Mouse (Mus musculus) liver, embryonic 14.5 days (tissue): ENCODE data around the gene Slc38a1. TPM values are rescaled to one million over a fixed set of nuclear protein-coding genes. Genes with fewer than 3 reads are reported as not detected.
"Not testable (repeated sequence)": the region's sequence is repeated elsewhere in the genome, so short reads cannot be mapped to it uniquely, and the experiment has no call there.

ENCODE experiments used
- ATAC-seq: fragments of 200-750 bp; cut with Nextera tagmentation; 2 replicates; pipeline ENCODE4 v1.8.0; 2017; ENCODE audit warnings: moderate number of reproducible peaks, mild to moderate bottlenecking, moderate library complexity; ENCODE audit not compliant: insufficient read depth
- DNase-seq, 3 experiments: peaks; one replicate each; pipeline ENCODE4 v3.0.0-alpha.2; 2012 to 2013; ENCODE audit warnings: low read depth in 3 of 3, low spot score in 3 of 3
- H3K27ac ChIP-seq: fragments of 300-500 bp; sonication (generic); 2 replicates; pipeline ENCODE4 v1.5.1; 2014; ENCODE audit warnings: moderate library complexity, mild to moderate bottlenecking, control low read depth, inconsistent platforms
- H3K27me3 ChIP-seq: fragments of 300-500 bp; sonication (generic); 2 replicates; pipeline ENCODE4 v1.6.1; 2014; ENCODE audit warnings: mild to moderate bottlenecking, low read length, moderate library complexity; ENCODE audit not compliant: control insufficient read depth, insufficient read depth
- H3K36me3 ChIP-seq: fragments of 300-500 bp; sonication (generic); replicated peaks from 2 replicates; pipeline ENCODE4 v1.6.1; 2014; ENCODE audit warnings: low read depth; ENCODE audit not compliant: control insufficient read depth, insufficient read depth
- H3K4me1 ChIP-seq, 2 experiments: fragments of 200-500 bp in 1 of 2; fragments of 300-500 bp in 1 of 2; sonication (generic) in 1 of 2; replicated peaks; 2 replicates each; pipeline ENCODE4 v1.6.1; 2012 to 2014; ENCODE audit warnings: antibody characterized with exemption in 1 of 2, inconsistent platforms in 1 of 2, low read length in 1 of 2; ENCODE audit not compliant: control insufficient read depth in 2 of 2, insufficient read depth in 2 of 2
- H3K4me2 ChIP-seq: fragments of 300-500 bp; sonication (generic); 2 replicates; pipeline ENCODE4 v1.6.1; 2014; ENCODE audit warnings: low read depth, mild to moderate bottlenecking, control low read depth, moderate library complexity
- H3K4me3 ChIP-seq, 2 experiments: fragments of 200-500 bp in 1 of 2; fragments of 300-500 bp in 1 of 2; sonication (generic) in 1 of 2; 2 replicates each; pipeline ENCODE4 v1.5.1; 2012 to 2014; ENCODE audit warnings: low read depth in 2 of 2, low read length in 2 of 2, mild to moderate bottlenecking in 2 of 2, control low read depth in 1 of 2, inconsistent platforms in 1 of 2, moderate library complexity in 1 of 2; ENCODE audit not compliant: insufficient read depth in 1 of 2
- H3K9ac ChIP-seq: fragments of 300-500 bp; sonication (generic); replicated peaks from 2 replicates; pipeline ENCODE4 v1.6.1; 2014; ENCODE audit warnings: mild to moderate bottlenecking, control low read depth, moderate library complexity
- H3K9me3 ChIP-seq: fragments of 300-500 bp; sonication (generic); 2 replicates; pipeline ENCODE4 v1.6.1; 2016; ENCODE audit warnings: low read length, mixed read lengths; ENCODE audit not compliant: control insufficient read depth
- CTCF ChIP-seq: IDR thresholded peaks from 2 replicates; pipeline ENCODE4 v1.5.1; 2016; ENCODE audit warnings: antibody characterized with exemption, low read depth, control low read depth
- EP300 ChIP-seq: IDR thresholded peaks from 2 replicates; pipeline ENCODE4 v1.6.1; 2016; ENCODE audit warnings: antibody characterized with exemption, low read depth
- WGBS: fragments of 180-500 bp; shearing (Covaris S2); extraction: QIAGEN DNeasy Blood & Tissue Kit; methylation state at CpG from one replicate; pipeline ENCODE4 v1.1.7; 2014; ENCODE audit not compliant: insufficient replicate concordance; 5-methylcytosine and 5-hydroxymethylcytosine counted together
- polyA plus RNA-seq, 2 experiments: library from polyadenylated mRNA; depleted of rRNA in 1 of 2; stranded (reverse) in 1 of 2; unstranded in 1 of 2; fragments of >200 nt; fragmentation: Nextera tagmentation in 1 of 2; extraction: Ambion mirVana in 1 of 2; gene quantifications; 2 replicates each; pipeline versions ENCODE4 v1.2.1 to v1.2.3; 2012 to 2014

Slc38a1 gene
- polyA plus RNA-seq, 2 experiments = 9.3 to 15.5 TPM

DNA sequence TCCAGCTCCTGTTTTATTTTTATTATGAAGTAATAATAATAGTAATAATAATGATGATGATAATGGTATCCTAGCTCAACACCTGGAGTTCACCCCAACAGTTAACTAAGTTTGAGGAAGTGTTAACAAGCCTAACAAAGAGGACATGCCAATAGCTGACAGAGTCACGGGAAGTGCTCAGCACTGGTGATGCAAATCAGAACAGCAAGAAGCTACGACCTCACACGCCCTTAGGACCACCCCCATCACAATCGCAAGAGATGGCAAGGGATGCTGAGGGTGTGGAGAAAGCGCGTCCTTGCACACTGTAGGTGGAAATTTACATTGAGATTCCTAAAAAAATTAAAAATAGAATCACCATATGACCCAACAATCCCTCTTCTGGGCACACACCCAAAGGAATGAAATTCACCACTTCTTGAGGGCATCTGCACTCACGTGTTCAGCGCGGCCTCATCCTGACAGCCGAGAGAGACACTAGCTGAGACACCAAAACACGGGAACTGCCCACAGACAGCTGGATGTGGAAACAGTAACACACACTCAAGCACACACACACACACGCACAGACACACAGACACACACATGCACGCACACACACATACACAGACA is 11.5 kb downstream of the Slc38a1 start:
- Histone ChIP-seq H3K4me3 (no peak overlapping the region), H3K9ac (no peak overlapping the region), H3K4me2 (no peak overlapping the region), H3K4me1 (0 out of 4 replicates have a peak, but pooled peaks cover 0 to 2% of the 10 kb centered on the region in 2 experiments), H3K36me3 (no peaks in the 10 kb centered on the region), H3K9me3 (peaks cover 2% of the 10 kb centered on the region; the same call in 1 of the 2 replicates), H3K27me3 (no peaks in the 10 kb centered on the region), H3K27ac (no peak overlapping the region)
- TF ChIP-seq EP300 = no peak
- DNase-seq = no peak
- no peak for ATAC-seq
- WGBS = 76% methylated on average over 13 of the region's 13 CpGs

DNA sequence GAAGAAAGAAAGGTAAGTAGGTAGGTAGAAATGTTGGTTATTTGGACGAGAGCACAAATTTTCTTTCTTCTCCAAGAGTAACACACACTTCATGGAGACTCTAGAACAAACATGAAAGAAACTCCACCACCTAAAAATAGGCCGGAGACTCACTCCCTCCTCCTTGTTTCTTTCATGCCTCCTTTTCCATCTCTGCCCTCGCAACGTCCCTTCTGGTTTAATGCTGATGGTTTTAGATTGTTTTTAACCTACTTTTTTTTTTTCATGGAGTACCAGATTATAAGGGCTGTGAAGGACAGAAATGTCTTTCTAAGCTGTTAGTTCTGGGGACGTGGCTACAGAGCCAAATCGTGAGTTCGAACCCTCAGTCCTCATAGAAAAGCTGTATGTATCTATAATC is 14.5 kb downstream of the Slc38a1 start:
- WGBS = 78% methylated on average over 7 of the region's 7 CpGs
- Histone ChIP-seq H3K9me3 (peaks cover 2% of the 10 kb centered on the region; the same call in 1 of the 2 replicates), H3K27me3 (no peaks in the 10 kb centered on the region), H3K4me3 (no peak overlapping the region), H3K4me1 (0 out of 4 replicates have a peak, but pooled peaks cover 0 to 2% of the 10 kb centered on the region in 2 experiments), H3K4me2 (no peak overlapping the region), H3K9ac (no peak overlapping the region), H3K36me3 (peaks cover 5% of the 10 kb centered on the region), H3K27ac (no peak overlapping the region)
- no peak for TF ChIP-seq CTCF
- no peak for TF ChIP-seq EP300
- DNase-seq (no peak), ATAC-seq (no peak)

DNA sequence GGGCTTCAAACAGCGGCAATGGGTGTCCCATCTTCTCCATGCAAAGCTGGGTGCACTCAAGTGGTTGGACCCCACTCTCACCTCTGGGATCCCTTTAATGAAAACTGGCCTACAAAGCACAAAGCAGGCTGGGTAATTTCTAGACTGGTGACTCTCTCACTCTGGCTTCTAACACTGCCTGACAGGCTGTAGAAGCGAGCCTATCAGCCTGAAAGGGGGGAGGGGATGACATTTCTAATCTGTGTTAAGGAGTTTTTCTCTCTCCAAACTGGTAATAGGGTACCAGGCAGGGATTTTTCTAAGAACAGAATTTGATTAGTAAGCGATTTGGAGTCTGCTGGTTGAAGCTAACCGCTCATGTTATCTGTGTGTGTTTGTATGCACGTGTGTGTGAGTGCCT is 15.8 kb downstream of the Slc38a1 start:
- ATAC-seq (no peak), DNase-seq (no peak)
- no peak overlapping the region for H3K4me2 ChIP-seq
- TF ChIP-seq EP300 = no peak
- TF ChIP-seq CTCF = no peak
- peaks cover 7% of the 10 kb centered on the region for H3K36me3 ChIP-seq
- H3K27ac ChIP-seq = no peak overlapping the region
- no peaks in the 10 kb centered on the region for H3K27me3 ChIP-seq
- H3K9me3 ChIP-seq = no peaks in the 10 kb centered on the region
- H3K4me3 ChIP-seq = no peak overlapping the region
- 53% methylated on average over 5 of the region's 5 CpGs for WGBS
- no peak overlapping the region for H3K9ac ChIP-seq
- peaks cover 0 to 4% of the 10 kb centered on the region in 2 experiments; a peak in 1 of 4 replicates for H3K4me1 ChIP-seq

DNA sequence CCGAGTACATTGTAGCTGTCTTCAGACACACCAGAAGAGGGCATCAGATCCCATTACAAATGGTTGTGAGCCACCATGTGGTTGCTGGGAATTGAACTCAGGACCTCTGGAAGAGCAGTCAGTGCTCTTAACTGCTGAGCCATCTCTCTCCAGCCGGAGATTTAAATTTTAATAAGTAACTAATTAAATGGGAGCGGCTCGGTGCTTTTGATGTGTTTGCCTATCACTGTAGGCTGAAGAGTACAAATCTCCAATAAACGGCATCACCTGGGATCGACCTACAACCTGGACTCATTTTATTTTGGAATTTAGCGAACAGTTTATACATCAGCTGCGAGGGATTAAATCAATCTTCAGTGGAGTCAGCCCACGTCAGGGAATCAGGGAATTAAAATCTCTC is 17.7 kb downstream of the Slc38a1 start:
- DNase-seq, H3K4me1 ChIP-seq, H3K9ac ChIP-seq, H3K4me2 ChIP-seq, ATAC-seq, H3K9me3 ChIP-seq, H3K36me3 ChIP-seq, H3K27me3 ChIP-seq, H3K27ac ChIP-seq, H3K4me3 ChIP-seq: not testable (repeated sequence)
- 84% methylated on average over 9 of the region's 9 CpGs for WGBS

DNA sequence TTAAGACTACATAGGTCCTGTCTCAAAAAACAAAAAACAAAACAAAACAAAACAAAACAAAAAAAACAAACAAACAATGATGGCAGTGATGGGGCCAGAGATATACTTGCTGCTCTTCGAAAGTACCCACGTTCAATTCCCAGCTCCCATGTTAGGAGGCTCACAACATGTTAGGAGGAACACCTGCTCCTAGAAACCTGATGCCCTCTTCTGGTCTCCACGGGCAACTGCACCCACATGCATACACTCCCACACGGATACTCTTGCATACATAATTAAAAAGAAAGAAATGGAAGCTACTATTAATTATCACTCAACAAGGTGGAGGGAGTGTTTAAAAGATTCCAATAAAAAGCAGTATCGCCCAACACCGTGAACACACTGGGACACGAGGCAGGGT is 20.3 kb downstream of the Slc38a1 start:
- peaks cover 0 to 4% of the 10 kb centered on the region in 2 experiments; a peak in 1 of 4 replicates for H3K4me1 ChIP-seq
- 80% methylated on average over 7 of the region's 7 CpGs for WGBS
- 0 out of 2 replicates have a peak, but pooled peaks have one; percentile 31 for TF ChIP-seq CTCF
- no peak for TF ChIP-seq EP300
- ATAC-seq = no peak
- H3K9ac ChIP-seq = no peak overlapping the region
- DNase-seq = no peak
- no peak overlapping the region for H3K4me2 ChIP-seq
- no peak overlapping the region for H3K27ac ChIP-seq
- H3K36me3 ChIP-seq = peaks cover 7% of the 10 kb centered on the region
- no peaks in the 10 kb centered on the region for H3K27me3 ChIP-seq
- no peaks in the 10 kb centered on the region for H3K9me3 ChIP-seq
- no peak overlapping the region for H3K4me3 ChIP-seq
